Mouse (Mus musculus) frontal cortex, postnatal 36 days (tissue): Measurements from ENCODE around the gene Rhobtb1.

Experiments used
- DNase-seq, 2 experiments: peaks; one replicate each; pipeline ENCODE4 v3.0.0; 2022; ENCODE audit warnings: low spot score in 2 of 2

Rhobtb1 gene

DNA sequence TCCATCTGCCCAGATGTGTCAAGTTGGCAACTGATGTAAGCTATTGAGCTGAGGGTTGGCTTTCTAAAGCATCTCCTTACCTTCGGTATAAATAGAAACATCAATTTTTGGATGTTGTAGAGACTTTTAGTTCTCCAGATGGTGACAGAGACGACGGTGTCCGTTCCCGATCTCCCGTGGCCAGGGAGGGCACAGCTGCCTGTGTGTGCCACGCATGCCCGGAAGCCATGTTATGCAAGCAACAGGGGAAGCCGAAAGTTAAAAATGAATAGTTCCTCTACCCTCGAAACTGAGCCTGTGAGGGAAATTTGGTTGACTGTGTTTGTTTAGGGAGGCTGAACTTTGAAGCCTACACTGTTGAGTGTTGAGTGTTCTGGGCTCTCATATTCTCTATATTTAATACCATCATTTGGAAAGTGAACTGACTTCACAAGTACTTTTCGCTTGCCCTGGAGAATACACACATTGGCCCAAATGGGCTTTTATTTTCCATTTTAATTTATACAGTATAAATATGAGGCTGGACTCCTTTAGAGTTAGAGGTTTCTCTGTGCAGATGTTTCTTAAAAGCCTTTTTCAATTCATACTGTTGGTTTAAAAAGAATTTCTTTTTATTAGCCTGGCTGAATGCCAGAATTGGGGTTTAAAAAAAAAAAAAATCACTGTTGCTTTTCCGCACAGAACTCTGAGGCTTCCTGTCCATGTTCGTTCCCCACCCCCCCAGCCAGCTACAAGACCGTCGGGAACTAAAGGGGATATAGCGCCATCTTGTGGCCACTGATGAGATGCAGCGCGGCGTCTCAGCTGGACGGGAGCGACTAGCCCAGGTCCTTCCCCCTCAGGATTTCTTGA, 169.7 kb downstream of the Rhobtb1 start:
- peak; percentile 72 to 79 for DNase-seq

DNA sequence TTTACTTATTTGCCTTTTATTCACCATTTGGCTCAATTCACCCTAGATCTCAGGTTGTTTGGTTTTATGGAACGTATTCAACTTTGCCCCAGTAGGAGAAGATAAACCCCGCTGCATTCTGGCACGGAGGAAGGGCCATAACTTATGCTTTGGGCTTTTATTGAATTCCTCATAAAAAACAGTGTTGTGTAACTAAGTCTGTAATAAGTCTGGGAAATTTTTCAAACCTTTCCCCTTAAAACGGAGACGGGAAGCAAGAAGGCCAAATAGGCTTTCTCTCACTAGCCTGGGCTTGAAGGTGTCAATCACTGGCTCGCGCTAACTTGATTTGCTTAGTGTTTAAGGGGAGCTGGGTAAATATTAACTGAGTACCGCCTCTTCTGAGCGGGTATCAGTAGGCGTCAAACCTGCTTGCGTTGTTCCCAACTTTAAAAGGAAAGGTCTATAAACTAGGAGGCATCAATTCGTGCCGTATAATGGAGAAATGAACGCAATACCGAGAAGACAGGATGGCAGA, 170.3 kb downstream of the Rhobtb1 start:
- DNase-seq, result no peak

DNA sequence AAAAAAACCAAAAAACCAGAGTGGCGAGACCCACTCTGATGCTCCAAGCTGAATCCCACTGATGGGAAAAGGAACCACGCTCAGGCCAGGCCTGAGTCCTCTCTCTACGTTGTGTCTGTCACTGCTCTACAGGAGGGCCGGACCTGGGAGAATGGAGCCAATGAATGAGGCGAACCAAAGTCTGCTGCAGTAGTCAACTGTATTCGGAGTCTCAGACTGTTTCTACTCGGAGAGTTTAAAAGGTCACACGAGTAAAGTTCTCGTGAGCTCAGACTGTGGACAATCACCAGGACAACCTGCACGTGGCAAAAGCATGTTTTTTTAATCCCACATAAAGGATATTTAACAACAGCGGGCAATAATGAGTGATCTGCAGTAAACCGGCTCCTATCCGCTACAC, 172.8 kb downstream of the Rhobtb1 start:
- no peak for DNase-seq

DNA sequence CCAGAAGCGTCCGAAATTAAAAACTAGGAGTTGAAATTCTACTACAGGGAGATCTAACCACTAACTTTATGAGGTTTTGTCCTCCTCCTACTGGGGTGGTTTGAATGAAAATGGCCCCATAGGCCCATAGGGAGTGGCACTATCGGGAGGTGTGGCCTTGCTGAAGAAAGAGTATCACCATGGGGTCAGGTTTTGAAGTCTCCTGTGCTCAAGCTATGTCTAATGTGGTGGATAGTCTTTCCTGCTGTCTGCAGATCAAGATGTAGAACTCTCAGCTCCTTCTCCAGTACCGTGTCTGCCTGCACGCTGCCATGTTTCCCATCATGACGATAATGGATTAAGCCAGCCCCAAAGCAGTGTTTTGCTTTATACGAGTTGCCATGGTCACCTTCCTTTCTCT, 173.6 kb downstream of the Rhobtb1 start:
- no peak for DNase-seq

DNA sequence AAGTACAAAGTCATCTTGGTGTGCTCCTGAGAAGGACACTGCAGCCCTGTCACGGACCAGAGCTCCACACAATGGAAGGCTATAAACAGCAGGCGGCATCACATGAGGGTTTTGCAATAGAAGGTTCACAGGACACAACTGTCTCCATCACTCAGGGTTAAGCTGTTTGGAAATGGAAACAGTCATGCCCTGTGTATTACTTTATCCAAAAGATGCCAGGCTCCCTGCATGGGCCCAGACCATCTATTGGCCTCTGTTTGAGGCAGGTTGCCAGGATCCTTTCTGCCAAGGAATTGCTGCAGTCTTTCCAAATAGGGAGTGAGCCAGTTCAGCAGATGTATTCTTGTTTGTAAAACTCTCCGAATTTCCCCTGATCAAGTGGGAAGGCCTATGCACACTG, 175.2 kb downstream of the Rhobtb1 start:
- peak in 1 of 2 experiments; percentile 29 for DNase-seq

DNA sequence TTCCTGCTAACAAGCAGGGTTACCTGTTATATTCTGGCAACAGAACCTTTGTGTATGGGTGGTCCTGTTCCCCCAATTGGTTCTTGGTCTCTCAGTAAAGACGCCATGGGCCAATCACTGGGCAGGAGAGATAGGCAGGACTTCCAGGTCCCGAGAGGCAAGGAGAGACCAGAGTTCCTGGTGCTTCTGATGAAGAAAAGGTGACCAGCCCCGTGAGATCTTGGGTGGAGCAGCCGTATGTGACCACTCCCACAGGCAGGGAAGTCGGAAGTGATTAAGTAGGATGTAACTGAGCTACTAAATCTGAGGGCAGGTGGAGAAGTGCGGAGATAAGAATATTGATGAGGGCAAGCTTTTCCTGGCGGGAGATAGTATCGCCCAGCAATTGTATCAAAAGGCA, 176.1 kb downstream of the Rhobtb1 start:
- DNase-seq, result no peak

DNA sequence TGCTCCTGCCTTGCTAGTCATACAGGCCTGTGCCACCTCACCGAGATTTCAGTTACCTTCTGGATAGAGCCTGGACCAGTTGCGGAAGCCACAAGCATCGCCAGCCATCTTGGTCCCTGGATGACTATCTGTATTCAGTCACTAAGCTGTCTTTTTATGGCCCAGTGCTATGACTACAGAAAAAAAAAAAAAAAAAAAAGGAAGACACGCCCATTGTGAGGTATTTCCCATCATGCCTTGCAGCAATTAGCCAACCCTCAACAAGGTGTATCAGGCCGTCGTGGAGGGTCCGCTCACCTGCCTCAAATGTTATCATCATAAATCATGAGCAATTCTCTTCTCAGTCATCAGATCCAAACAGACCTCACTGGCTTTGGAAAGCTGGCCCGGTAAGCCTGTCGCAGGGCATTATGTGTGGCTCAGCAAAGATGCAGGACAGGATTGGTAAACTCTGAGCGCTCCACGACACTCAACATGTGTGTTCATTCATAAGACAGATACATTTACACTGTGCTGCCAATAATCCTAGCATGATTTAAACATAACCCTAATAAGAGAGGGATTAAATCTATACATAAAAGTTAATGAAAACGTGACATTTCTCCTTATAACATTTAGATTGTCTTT, 176.9 kb downstream of the Rhobtb1 start:
- DNase-seq, result no peak

DNA sequence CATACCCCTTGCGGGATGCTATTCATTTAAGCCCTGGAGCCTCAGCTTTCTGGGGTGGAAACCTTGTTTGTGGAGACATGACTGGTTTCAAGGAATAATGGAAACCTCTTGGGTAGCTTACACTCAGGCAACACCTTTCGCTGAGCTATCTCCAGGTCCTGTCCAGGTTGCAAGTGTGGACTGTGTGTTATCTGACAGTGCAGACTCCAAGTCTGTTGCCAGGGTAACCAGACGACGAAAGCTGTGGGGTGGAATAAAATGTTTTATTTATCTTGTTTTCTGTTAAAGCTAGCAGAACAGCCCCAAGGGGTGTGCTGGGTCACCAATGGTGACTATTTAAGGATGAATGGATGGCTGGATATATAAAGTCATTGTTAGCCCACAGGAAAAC, 177.4 kb downstream of the Rhobtb1 start:
- no peak for DNase-seq

DNA sequence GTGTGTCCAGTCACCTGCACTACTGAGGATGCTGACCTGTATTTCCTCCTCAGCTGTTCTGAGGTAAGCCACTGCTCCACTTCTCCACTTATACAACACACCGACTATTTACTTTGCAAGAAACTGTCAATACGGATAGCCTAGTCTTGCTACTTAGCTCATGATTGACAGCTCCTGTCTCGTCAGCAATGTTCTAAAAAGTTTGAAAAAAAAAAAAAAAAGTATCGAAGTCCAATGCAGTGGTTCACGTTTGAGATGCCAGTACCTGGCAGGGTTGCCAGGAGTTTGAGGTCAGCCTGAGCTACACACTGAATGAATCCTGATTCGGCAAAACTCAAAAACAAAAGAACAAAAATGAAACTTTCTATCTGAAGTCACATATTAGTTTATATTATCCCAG, 180.0 kb downstream of the Rhobtb1 start:
- no peak for DNase-seq

DNA sequence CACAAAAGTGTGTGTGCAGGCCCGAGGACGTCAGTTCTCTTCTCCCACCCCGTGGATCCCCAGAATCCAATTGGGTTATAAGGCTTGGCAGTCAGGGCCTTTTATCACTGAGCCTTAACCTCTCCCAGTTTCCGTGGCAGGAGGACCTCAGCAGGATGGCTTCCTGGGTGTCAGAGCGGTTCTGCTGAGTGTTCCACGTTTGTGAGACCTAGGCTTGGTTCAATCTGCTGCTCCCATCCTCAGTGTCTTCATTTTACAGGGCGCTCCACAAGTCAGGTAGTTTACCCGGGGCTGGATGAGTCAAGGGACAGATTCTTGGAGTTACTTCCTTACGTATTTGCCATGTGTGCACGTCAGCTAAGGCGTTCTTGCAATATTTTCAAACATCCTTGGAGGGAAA, 182.0 kb downstream of the Rhobtb1 start:
- DNase-seq, result no peak

DNA sequence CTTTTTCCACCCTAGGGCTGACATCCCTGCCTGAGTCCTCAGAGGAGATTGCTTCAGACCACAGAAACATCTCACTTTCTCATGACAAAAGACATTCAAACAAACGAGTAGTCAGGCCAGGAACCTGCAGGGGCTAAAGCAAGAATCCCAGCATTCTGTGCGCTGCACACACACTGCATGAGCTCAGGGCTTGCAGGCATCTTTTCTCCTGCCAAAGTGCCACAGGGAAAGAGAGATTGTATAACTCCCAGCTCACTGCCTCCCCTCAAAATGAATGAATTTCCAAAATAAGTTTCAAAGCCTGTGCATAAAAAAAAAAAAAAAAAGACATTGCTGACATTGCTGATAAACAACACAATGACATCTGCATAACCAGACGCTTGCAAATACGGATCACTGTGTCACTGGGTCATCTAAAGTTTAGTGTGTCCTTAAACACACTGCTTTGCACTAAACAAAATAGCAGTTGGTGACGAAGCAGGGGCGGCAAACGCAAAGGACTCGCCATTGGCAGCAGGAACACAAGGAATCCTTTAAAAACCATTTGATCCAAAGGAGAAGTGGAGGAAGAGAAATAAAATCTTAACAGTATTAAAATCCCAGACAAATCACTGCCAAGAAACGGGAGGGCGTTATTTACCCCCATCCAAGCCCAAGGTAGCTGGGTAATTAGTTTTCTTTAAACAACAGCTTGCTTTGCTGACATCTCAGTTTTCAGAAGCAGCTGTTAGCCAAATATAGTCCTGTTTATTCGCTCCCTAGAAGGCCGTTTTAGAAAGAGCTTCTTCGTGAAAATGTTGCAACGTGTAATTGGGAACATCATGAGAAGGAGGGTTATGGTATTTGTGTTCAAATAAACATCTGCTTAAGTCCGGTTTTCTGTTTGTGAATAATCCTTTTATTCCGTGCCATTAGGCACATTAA, 183.3 kb downstream of the Rhobtb1 start:
- DNase-seq, result peak in 1 of 2 experiments; percentile 22

DNA sequence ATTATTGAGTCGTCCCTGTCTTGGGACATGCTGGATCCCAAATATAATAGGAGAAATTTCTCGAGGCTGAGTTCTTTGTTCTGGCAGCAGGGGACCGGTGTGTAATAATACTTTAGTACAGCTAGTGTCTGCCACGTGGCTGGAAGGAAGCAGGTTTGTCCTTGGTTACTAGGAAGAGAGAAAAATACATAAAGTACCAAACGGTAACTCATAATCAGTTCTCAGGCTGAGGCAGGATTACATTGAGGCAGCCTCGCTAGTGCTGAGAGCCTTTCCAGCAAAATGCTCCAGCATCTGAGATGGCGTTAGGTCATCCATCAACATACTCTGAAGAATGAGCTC, 183.9 kb downstream of the Rhobtb1 start:
- peak in 1 of 2 experiments; percentile 7 for DNase-seq

DNA sequence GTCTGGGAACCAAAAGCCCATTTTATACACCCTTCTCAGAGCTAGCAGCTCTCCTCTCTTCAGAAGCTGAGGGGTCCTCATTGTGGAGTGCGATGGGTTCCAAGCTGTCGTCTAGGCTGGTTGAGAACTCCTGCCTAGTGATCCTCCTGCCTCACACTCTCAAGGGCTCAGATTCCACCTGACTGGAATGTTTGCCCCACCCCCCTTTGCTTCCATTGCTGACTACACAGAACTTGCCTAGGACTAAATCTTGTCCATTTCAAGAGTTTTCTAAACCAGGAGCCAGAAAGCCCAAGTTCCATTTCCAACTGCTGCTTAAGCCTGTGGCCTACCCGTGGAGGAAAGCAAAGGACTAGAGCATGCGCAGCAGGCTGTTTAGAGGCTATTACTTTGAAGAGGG, 184.4 kb downstream of the Rhobtb1 start:
- no peak for DNase-seq

DNA sequence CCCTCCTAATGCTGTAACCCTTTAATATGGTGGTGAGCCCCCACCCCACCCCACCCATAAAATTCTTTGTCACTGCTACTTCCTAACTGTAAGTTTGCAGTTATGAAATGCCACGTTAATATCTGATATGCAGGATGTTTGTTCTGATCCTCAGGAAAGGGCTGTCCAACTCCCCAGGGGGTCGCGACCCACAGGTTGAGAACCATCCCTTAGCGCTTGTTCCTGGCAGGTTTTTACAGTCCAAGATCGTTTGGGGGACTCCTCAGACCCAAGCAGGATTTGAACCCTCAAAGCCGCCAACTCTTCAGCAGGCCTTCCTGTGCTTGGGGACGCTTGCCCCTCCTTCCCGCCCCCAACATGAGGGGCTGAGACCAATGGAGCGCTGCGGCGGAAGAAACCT, 185.0 kb downstream of the Rhobtb1 start:
- no peak for DNase-seq

DNA sequence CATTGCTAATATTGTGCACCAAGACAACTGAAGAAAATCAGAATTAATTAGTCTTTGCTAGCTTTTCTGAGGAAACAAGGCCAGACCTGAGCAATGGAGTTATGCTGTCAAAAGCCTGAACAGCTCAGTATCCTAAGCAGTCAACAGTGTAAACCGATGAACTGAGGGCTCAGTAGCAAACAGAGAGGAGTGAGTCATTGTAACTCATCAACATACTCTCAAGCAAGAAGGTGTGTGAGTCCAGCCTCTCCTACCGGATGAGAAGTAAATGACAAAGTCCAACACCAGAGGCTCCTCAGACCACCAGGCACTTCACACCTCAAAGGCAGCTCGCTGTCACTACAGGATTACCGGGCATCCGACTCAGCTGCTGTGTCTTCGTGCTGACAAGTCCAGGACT, 188.8 kb downstream of the Rhobtb1 start:
- no peak for DNase-seq
